Comparison of ENCODE assay signal across 14 mouse cellular contexts in the genomic region with DNA sequence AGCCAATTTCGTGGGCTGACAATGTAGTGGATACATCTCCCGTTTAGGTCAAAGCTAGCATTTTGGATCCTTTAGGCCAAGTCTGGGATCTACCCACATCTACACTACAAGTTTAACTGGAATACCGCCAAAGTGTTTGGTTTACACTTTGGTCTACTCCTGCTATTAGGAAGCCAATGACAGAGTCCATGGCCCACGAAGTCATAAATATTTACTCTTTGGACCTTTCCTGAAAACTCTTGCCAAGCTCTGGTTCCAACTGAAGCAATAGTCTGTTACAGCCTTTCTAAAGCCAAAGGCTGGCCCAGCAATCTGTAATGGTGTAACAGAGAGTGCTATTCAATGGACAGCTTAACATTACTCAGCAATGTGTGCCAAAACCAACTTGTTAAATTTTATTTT.
DNase-seq lines count a peak whose midpoint lies in the region; ATAC-seq and TF ChIP-seq lines count a peak whose summit lies in the region.
"Had no signal": no experiment of that assay in that cellular context is flagged by ENCODE, and none has a peak within 500 bp of the region (broad histone marks: within the 10 kb centered on the region; RNA-seq: fewer than 3 reads in every experiment).

No protein-coding gene starts in this region.

- no peak overlapping the region for H3K4me2 ChIP-seq in forebrain, embryonic 14.5 days (ENCODE audit: low read length)
- no peak overlapping the region for H3K4me2 ChIP-seq in forebrain, embryonic 12.5 days
- no peak overlapping the region for H3K4me2 ChIP-seq in intestine, embryonic 16.5 days (ENCODE audit: low read depth, low read length)
- no peak overlapping the region for H3K4me2 ChIP-seq in lung, postnatal 0 days (replicated peaks; ENCODE audit: low read depth, low read length)
- H3K4me2 ChIP-seq in heart, embryonic 12.5 days: no peak overlapping the region
- H3K4me2 ChIP-seq: liver, embryonic 11.5 days had no signal

- DNase-seq in forebrain, embryonic 14.5 days (ENCODE audit: low spot score): peak; percentile 4
- DNase-seq in 3T3-L1 (ENCODE audit: low read depth, low spot score): peak; percentile 25
- DNase-seq in lung, postnatal 0 days (ENCODE audit: low spot score): peak; percentile 70
- DNase-seq in left cerebral cortex, adult 18-20 months (ENCODE audit: low spot score in 2 of 2): no peak
- DNase-seq: cerebellum, adult 11 months; heart, postnatal 14 days; layer of hippocampus, postnatal 36 days; thymus, postnatal 14 days had no signal

- H3K36me3 ChIP-seq in forebrain, embryonic 14.5 days (ENCODE audit: control insufficient read depth, insufficient read depth, low read length): no peaks in the 10 kb centered on the region
- no peaks in the 10 kb centered on the region for H3K36me3 ChIP-seq in forebrain, embryonic 12.5 days (replicated peaks)
- H3K36me3 ChIP-seq in intestine, embryonic 16.5 days (ENCODE audit: control insufficient read depth, insufficient read depth, low read length): no peaks in the 10 kb centered on the region
- H3K36me3 ChIP-seq in lung, postnatal 0 days (ENCODE audit: insufficient read depth, low read length): no peaks in the 10 kb centered on the region
- H3K36me3 ChIP-seq in heart, embryonic 12.5 days: no peaks in the 10 kb centered on the region

- no peak overlapping the region for H3K4me3 ChIP-seq in forebrain, embryonic 14.5 days (ENCODE audit: low read depth, low read length)
- no peak overlapping the region for H3K4me3 ChIP-seq in forebrain, embryonic 12.5 days (replicated peaks)
- H3K4me3 ChIP-seq in intestine, embryonic 16.5 days (ENCODE audit: low read length): no peak overlapping the region
- H3K4me3 ChIP-seq in lung, postnatal 0 days (ENCODE audit: low read depth, low read length): no peak overlapping the region
- no peak overlapping the region for H3K4me3 ChIP-seq in heart, embryonic 12.5 days
- H3K4me3 ChIP-seq: myocyte had no signal

- ATAC-seq in forebrain, embryonic 14.5 days: no peak
- no peak for ATAC-seq in forebrain, embryonic 12.5 days (ENCODE audit: low FRiP score)
- ATAC-seq in intestine, embryonic 16.5 days: peak; percentile 62
- peak; percentile 72 for ATAC-seq in lung, postnatal 0 days
- ATAC-seq in heart, embryonic 12.5 days (ENCODE audit: insufficient number of reproducible peaks, low FRiP score): no peak
- ATAC-seq in CD4-positive, CD25-positive, alpha-beta regulatory T cell, adult 4 months: no peak

- no peak for TF ChIP-seq CTCF in lung, postnatal 0 days (IDR thresholded peaks at IDR 0.05)

- WGBS in forebrain, embryonic 14.5 days: 87% methylated on average over 4 of the region's 4 CpGs
- WGBS in forebrain, embryonic 12.5 days: 86% methylated on average over 4 of the region's 4 CpGs
- 48% methylated on average over 4 of the region's 4 CpGs for WGBS in intestine, embryonic 16.5 days
- 32% methylated on average over 4 of the region's 4 CpGs for WGBS in lung, postnatal 0 days
- WGBS in heart, embryonic 12.5 days: 73% methylated on average over 4 of the region's 4 CpGs

- H3K4me1 ChIP-seq in forebrain, embryonic 14.5 days (ENCODE audit: control insufficient read depth, insufficient read depth, low read length): no peaks in the 10 kb centered on the region
- H3K4me1 ChIP-seq in forebrain, embryonic 12.5 days: no peaks in the 10 kb centered on the region
- no peaks in the 10 kb centered on the region for H3K4me1 ChIP-seq in intestine, embryonic 16.5 days (ENCODE audit: control insufficient read depth, insufficient read depth, low read length)
- no peaks in the 10 kb centered on the region for H3K4me1 ChIP-seq in lung, postnatal 0 days (ENCODE audit: insufficient read depth, low read depth, low read length)
- H3K4me1 ChIP-seq in heart, embryonic 12.5 days (replicated peaks): no peaks in the 10 kb centered on the region

- H3K27me3 ChIP-seq in forebrain, embryonic 14.5 days (replicated peaks; ENCODE audit: control insufficient read depth, insufficient read depth, low read length): no peaks in the 10 kb centered on the region
- H3K27me3 ChIP-seq in forebrain, embryonic 12.5 days: no peaks in the 10 kb centered on the region
- H3K27me3 ChIP-seq in intestine, embryonic 16.5 days (replicated peaks; ENCODE audit: control insufficient read depth, insufficient read depth, low read length): no peaks in the 10 kb centered on the region
- H3K27me3 ChIP-seq in lung, postnatal 0 days (replicated peaks; ENCODE audit: insufficient read depth, low read length): no peaks in the 10 kb centered on the region
- no peaks in the 10 kb centered on the region for H3K27me3 ChIP-seq in heart, embryonic 12.5 days (replicated peaks)

- no peak overlapping the region for H3K9ac ChIP-seq in forebrain, embryonic 14.5 days (ENCODE audit: low read length)
- no peak overlapping the region for H3K9ac ChIP-seq in forebrain, embryonic 12.5 days
- H3K9ac ChIP-seq in intestine, embryonic 16.5 days (ENCODE audit: low read depth, low read length): no peak overlapping the region
- H3K9ac ChIP-seq in lung, postnatal 0 days (replicated peaks; ENCODE audit: low read depth): no peak overlapping the region
- no peak overlapping the region for H3K9ac ChIP-seq in heart, embryonic 12.5 days

- TF ChIP-seq EP300 in lung, postnatal 0 days (IDR thresholded peaks at IDR 0.05): peak; percentile 49; the same call in 1 of the 2 replicates

- no peaks in the 10 kb centered on the region for H3K9me3 ChIP-seq in forebrain, embryonic 14.5 days (replicated peaks; ENCODE audit: control insufficient read depth, low read length)
- no peaks in the 10 kb centered on the region for H3K9me3 ChIP-seq in forebrain, embryonic 12.5 days
- H3K9me3 ChIP-seq in intestine, embryonic 16.5 days (ENCODE audit: control insufficient read depth, low read length): no peaks in the 10 kb centered on the region
- no peaks in the 10 kb centered on the region for H3K9me3 ChIP-seq in lung, postnatal 0 days (ENCODE audit: low read length)
- no peaks in the 10 kb centered on the region for H3K9me3 ChIP-seq in heart, embryonic 12.5 days (replicated peaks)

- H3K27ac ChIP-seq in forebrain, embryonic 14.5 days (ENCODE audit: low read depth, low read length): no peak overlapping the region
- H3K27ac ChIP-seq in forebrain, embryonic 12.5 days: no peak overlapping the region
- H3K27ac ChIP-seq in intestine, embryonic 16.5 days (ENCODE audit: low read length): no peak overlapping the region
- no peak overlapping the region for H3K27ac ChIP-seq in lung, postnatal 0 days (ENCODE audit: low read length)
- no peak overlapping the region for H3K27ac ChIP-seq in heart, embryonic 12.5 days (ENCODE audit: poor library complexity, severe bottlenecking)

Comparison
In these comparisons a context has a peak if more than half of its experiments do, and no peak if none do; other contexts are left out.
1. ATAC-seq: peak in intestine, embryonic 16.5 days (single experiment) and lung, postnatal 0 days (single experiment); none in forebrain, embryonic 14.5 days (single experiment), forebrain, embryonic 12.5 days (single experiment), heart, embryonic 12.5 days (single experiment) and CD4-positive, CD25-positive, alpha-beta regulatory T cell, adult 4 months (single experiment).
2. DNase-seq: peak in forebrain, embryonic 14.5 days (single experiment), 3T3-L1 (single experiment) and lung, postnatal 0 days (single experiment); none in left cerebral cortex, adult 18-20 months (0 of 2).